Mouse (Mus musculus) neural tube, embryonic 11.5 days (tissue): ENCODE measurements at regions not wholly inside any gene's neighbourhood (a gene's known extent, or its start where the extent isn't known, plus 50 kb on each side); places are given as distances from the start of the nearest gene placed in this dataset.

ENCODE experiments used
- ATAC-seq: fragments of 200-750 bp; cut with Nextera tagmentation; 2 replicates; pipeline ENCODE4 v1.8.0; 2017; ENCODE audit warnings: moderate number of reproducible peaks, mild to moderate bottlenecking, moderate TSS enrichment, moderate library complexity; ENCODE audit not compliant: insufficient read depth, low FRiP score, low TSS enrichment
- DNase-seq: peaks from one replicate; pipeline ENCODE4 v3.0.0-alpha.2; 2015; ENCODE audit warnings: low spot score
- H3K27ac ChIP-seq: fragments of 300-500 bp; sonication (generic); 2 replicates; pipeline ENCODE4 v1.5.1; 2014; ENCODE audit warnings: low read depth, mild to moderate bottlenecking, low read length
- H3K27me3 ChIP-seq: fragments of 300-500 bp; sonication (generic); 2 replicates; pipeline ENCODE4 v1.6.1; 2014; ENCODE audit warnings: mild to moderate bottlenecking, low read length, mixed read lengths; ENCODE audit not compliant: control insufficient read depth, insufficient read depth
- H3K36me3 ChIP-seq: fragments of 300-500 bp; sonication (generic); 2 replicates; pipeline ENCODE4 v1.6.1; 2014; ENCODE audit warnings: mild to moderate bottlenecking, low read length, moderate library complexity, mixed read lengths; ENCODE audit not compliant: control insufficient read depth, insufficient read depth
- H3K4me1 ChIP-seq: fragments of 300-500 bp; sonication (generic); 2 replicates; pipeline ENCODE4 v1.6.1; 2014; ENCODE audit warnings: low read length, mixed read lengths; ENCODE audit not compliant: control insufficient read depth, insufficient read depth
- H3K4me2 ChIP-seq: fragments of 300-500 bp; sonication (generic); 2 replicates; pipeline ENCODE4 v1.6.1; 2014; ENCODE audit warnings: low read depth, mild to moderate bottlenecking, moderate library complexity
- H3K4me3 ChIP-seq: fragments of 300-500 bp; sonication (generic); 2 replicates; pipeline ENCODE4 v1.5.1; 2014; ENCODE audit warnings: low read depth, low read length
- H3K9ac ChIP-seq: fragments of 300-500 bp; sonication (generic); 2 replicates; pipeline ENCODE4 v1.6.1; 2014; ENCODE audit warnings: mild to moderate bottlenecking, low read length
- H3K9me3 ChIP-seq: fragments of 300-500 bp; sonication (generic); 2 replicates; pipeline ENCODE4 v1.6.1; 2016; ENCODE audit warnings: low read length; ENCODE audit not compliant: control insufficient read depth
- WGBS: fragments of 180-500 bp; shearing (Covaris S2); extraction: QIAGEN DNeasy Blood & Tissue Kit; methylation state at CpG from one replicate; pipeline ENCODE4 v1.1.7; 2014; 5-methylcytosine and 5-hydroxymethylcytosine counted together

DNA sequence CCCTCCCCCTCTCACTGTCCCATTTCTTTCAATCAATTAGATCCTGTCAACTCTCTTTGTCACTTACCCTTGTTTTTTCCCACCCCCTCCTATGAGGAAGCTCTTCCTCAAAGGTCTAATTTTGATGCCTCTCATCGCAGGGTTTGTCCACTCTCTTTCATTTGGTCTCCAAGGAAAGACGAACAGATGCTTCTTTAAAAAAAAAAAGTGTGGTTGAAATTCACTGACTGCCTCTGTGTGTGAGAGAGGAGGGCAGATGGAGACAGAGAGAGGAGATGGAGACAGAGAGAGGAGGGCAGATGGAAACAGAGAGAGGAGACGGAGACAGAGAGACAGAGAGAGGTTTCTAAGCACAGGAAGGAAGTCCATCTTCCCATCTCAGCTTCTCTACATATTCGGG lies 113.1 kb downstream of the Cartpt start:
- Histone ChIP-seq H3K27me3 (no peaks in the 10 kb centered on the region), H3K36me3 (no peaks in the 10 kb centered on the region), H3K4me2 (no peak overlapping the region), H3K4me1 (no peaks in the 10 kb centered on the region), H3K9me3 (no peaks in the 10 kb centered on the region), H3K27ac (no peak overlapping the region), H3K4me3 (no peak overlapping the region), H3K9ac (no peak overlapping the region)
- DNase-seq (no peak), ATAC-seq (no peak)
- WGBS = 58% methylated on average over 4 of the region's 4 CpGs

GRCm38 (mm10) chr13:99785427-99785826 lies 115.5 kb downstream of the Cartpt start:
- Histone ChIP-seq H3K27ac (no peak overlapping the region), H3K9ac (no peak overlapping the region), H3K4me3 (no peak overlapping the region), H3K36me3 (no peaks in the 10 kb centered on the region), H3K9me3 (no peaks in the 10 kb centered on the region), H3K27me3 (no peaks in the 10 kb centered on the region), H3K4me1 (peaks cover 9% of the 10 kb centered on the region), H3K4me2 (no peak overlapping the region)
- no peak for DNase-seq
- ATAC-seq = no peak
- 84% methylated on average over 4 of the region's 4 CpGs for WGBS

DNA sequence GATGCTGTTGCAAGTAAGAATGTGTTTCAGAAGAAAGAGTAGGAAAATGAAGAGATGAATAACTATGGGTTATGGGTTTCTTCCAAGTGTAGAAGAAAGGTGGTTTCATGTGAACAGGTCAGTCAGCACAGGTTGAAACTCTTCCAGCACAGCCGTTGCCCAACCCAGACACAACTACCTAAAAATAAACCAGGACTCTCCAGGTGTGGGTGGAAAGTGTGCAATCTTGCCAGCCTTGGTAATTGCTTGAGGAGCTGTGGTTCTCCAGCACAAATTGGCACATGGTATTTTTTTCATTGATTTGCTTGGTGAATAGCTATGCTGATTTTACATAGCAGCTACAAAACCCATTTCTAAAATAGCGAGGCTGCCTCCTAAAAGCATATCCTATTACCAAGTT lies 116.6 kb downstream of the Cartpt start:
- Histone ChIP-seq H3K4me1 (peaks cover 9% of the 10 kb centered on the region), H3K9ac (no peak overlapping the region), H3K36me3 (no peaks in the 10 kb centered on the region), H3K4me2 (no peak overlapping the region), H3K9me3 (no peaks in the 10 kb centered on the region), H3K27ac (no peak overlapping the region), H3K27me3 (no peaks in the 10 kb centered on the region), H3K4me3 (no peak overlapping the region)
- DNase-seq = no peak
- 87% methylated on average over 2 of the region's 2 CpGs for WGBS
- ATAC-seq = no peak

DNA sequence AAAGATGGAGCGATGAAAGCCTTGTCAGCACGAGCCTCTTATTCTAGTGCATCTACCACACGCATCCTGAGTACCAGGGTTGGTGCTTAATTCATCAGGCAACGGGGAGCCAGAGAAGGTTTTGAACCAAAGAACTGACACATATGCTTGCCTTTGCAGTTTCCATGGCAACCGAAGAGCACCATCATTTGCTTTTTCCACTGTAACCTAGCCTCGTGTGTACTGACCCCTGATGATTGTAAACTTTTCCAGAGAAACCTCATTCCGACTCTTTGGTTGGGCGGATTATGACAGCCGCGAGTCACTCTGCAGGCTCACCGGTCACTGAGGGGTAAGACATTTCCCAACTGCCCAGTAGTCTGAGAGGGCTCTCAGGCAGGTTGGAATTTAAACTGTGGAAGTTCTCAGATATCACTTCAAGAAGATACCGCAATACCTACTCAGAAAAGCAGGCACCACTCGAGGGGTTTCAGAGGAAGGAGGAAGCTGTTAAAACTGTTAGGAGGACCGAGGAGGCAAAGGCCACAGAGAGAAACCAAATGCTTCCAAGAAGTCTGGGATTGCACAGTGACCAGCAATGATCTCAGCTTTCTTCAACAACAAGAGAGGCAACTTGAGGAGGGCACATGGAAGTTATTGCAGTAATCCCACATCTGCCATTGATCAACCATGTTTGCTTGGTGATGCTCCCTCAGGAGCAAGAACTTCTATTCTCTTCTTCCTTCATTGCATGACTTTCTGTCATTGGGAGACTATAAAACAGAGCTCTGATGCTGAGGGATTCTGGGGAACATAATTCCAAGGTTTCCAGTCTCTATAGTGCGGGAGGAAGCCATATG lies 117.8 kb downstream of the Cartpt start:
- Histone ChIP-seq H3K4me1 (peaks cover 9% of the 10 kb centered on the region), H3K27ac (no peak overlapping the region), H3K9me3 (no peaks in the 10 kb centered on the region), H3K4me2 (no peak overlapping the region), H3K27me3 (no peaks in the 10 kb centered on the region), H3K9ac (no peak overlapping the region), H3K36me3 (no peaks in the 10 kb centered on the region), H3K4me3 (no peak overlapping the region)
- 70% methylated on average over 15 of the region's 15 CpGs for WGBS
- DNase-seq = no peak
- no peak for ATAC-seq

DNA sequence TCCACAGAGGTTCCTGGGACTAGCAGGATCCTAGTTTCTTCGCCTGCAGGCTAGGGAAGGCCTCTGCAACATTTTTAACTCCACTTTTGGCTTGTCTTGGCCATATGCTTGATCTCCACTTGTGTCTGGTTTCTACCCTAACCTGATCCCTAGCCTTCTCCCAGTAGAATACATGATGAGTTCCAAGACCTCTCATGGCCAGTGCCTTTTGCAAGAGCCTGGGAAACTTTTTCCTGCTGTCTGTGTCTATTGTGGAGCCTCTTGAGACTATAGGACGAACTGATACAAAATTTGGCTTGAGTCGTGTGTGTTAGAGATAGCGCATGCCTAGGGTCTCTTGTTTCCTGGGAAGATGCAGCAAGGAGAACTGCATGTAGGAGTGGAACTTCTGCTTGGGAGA lies 119.3 kb downstream of the Cartpt start:
- H3K9me3 ChIP-seq = no peaks in the 10 kb centered on the region
- H3K4me2 ChIP-seq = no peak overlapping the region
- no peak overlapping the region for H3K4me3 ChIP-seq
- 85% methylated on average over 4 of the region's 4 CpGs for WGBS
- H3K27ac ChIP-seq = no peak overlapping the region
- H3K27me3 ChIP-seq = no peaks in the 10 kb centered on the region
- H3K4me1 ChIP-seq = peaks cover 9% of the 10 kb centered on the region
- no peak overlapping the region for H3K9ac ChIP-seq
- ATAC-seq (no peak), DNase-seq (no peak)
- no peaks in the 10 kb centered on the region for H3K36me3 ChIP-seq

DNA sequence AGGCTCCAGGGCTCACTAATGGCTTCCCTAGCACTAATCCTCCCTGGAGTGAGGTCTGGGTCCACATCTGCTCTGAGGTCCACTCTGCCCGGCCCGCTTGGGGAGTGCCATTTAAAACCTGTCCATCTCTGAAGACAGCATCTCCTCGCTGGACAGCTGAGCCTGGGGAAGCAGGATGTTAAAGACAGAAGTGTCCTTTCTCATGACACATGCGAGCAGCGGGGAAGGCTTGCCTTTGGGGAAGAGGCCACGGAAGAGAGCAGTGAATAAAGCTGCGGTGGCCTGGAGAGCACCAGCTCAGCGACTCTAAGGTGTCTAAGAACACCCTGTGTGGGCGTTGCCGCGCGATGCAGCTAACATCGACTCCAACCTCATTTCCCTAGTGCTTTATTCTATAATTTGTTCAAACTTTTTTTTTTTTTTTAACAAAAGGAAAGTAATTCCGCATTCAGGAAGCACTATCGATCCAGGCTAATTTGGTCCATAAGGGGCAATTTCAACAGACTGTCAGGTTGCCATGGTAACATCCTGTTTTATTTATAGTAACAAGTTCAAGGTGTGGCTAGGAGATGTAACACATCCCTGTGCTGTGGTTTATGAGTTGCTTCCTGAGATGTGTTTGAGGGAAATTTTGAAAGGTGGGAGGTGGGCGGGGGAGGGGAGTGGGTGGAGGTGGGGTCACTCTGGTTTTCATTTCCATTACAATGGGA lies 120.0 kb downstream of the Cartpt start:
- Histone ChIP-seq H3K4me2 (peak overlapping the region; percentile 22; the same call in 1 of the 2 replicates), H3K4me3 (no peak overlapping the region), H3K9me3 (no peaks in the 10 kb centered on the region), H3K27ac (peak overlapping the region; percentile 53), H3K4me1 (peaks cover 9% of the 10 kb centered on the region), H3K36me3 (no peaks in the 10 kb centered on the region), H3K9ac (no peak overlapping the region), H3K27me3 (no peaks in the 10 kb centered on the region)
- ATAC-seq (no peak), DNase-seq (peak; percentile 54)
- 22% methylated on average over 16 of the region's 16 CpGs for WGBS

GRCm38 (mm10) chr13:99778747-99779146 lies 122.1 kb downstream of the Cartpt start:
- no peak overlapping the region for H3K27ac ChIP-seq
- no peaks in the 10 kb centered on the region for H3K27me3 ChIP-seq
- H3K9ac ChIP-seq = no peak overlapping the region
- DNase-seq (no peak), ATAC-seq (no peak)
- no peak overlapping the region for H3K4me2 ChIP-seq
- H3K9me3 ChIP-seq = no peaks in the 10 kb centered on the region
- no peak overlapping the region for H3K4me3 ChIP-seq
- H3K36me3 ChIP-seq = no peaks in the 10 kb centered on the region
- peaks cover 9% of the 10 kb centered on the region for H3K4me1 ChIP-seq
- 80% methylated on average over 2 of the region's 2 CpGs for WGBS

DNA sequence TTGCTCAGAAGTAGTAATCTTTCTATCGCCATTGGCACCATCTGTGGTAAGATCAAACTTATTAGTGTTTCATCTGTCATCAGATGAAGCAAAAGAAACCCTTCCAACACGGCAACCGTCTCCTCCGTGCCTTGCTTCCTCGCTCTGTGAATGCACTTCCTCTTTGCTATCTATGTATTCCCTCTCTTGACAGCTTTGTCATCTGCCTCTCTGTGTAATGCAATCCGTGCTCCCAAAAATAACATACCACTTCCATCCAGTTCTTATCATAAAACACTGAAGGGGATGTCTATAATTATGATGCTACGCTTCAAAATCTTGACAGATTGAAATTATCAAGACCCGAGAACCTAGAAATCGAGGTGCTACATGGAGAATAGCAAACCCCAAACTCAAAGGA lies 123.2 kb downstream of the Cartpt start:
- Histone ChIP-seq H3K4me1 (peaks cover 9% of the 10 kb centered on the region), H3K27ac (no peak overlapping the region), H3K27me3 (no peaks in the 10 kb centered on the region), H3K4me3 (no peak overlapping the region), H3K9ac (no peak overlapping the region), H3K9me3 (no peaks in the 10 kb centered on the region), H3K36me3 (no peaks in the 10 kb centered on the region), H3K4me2 (no peak overlapping the region)
- ATAC-seq = no peak
- WGBS = 85% methylated on average over 9 of the region's 9 CpGs
- DNase-seq = no peak

DNA sequence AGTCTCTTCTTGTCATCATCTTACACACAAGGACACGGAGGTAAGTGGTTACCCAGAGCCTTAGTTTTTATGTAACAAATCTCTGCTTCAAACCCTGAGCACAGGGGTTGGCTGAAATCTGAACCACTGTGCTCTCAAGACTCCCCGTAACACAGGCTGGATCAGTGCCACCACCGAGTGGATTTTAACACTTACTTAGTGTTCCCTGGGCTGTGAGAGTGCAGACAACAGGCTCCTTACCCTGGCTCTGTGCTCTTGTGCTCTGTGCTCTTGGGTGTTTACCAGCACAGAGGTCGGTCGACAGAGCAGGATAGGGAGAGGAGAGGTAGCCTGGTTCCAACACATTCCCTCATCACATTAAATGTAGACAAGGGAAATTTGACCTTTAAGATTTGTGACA lies 134.9 kb downstream of the Cartpt start:
- Histone ChIP-seq H3K27ac (no peak overlapping the region), H3K9ac (no peak overlapping the region), H3K4me2 (no peak overlapping the region), H3K4me1 (no peaks in the 10 kb centered on the region), H3K36me3 (no peaks in the 10 kb centered on the region), H3K9me3 (no peaks in the 10 kb centered on the region), H3K4me3 (no peak overlapping the region), H3K27me3 (no peaks in the 10 kb centered on the region)
- DNase-seq (no peak), ATAC-seq (no peak)
- 62% methylated on average over 5 of the region's 5 CpGs for WGBS
